Mouse (Mus musculus) erythroid progenitor cell, adult 5-6 weeks (primary cell): Measurements from ENCODE around the gene Atg7. TPM values are rescaled to one million over a fixed set of nuclear protein-coding genes. Genes with fewer than 3 reads are reported as not detected.

Experiments
- ATAC-seq: replicated peaks from 2 replicates; pipeline ENCODE4 v1.8.0; 2016; ENCODE audit warnings: moderate number of reproducible peaks, mild to moderate bottlenecking, moderate TSS enrichment, inconsistent platforms; ENCODE audit not compliant: poor library complexity, low FRiP score, severe bottlenecking
- total RNA-seq, 2 experiments: library from RNA; stranded (forward) in 1 of 2; stranded (reverse) in 1 of 2; fragments of 150-400 nt in 1 of 2; fragments of 186-747, 209-891 nt in 1 of 2; gene quantifications; 2 replicates each; pipeline versions ENCODE4 v1.2.3 to v1.2.4; 2015 to 2017; ENCODE audit warnings: low replicate concordance in 2 of 2

Atg7 gene
- total RNA-seq, 2 experiments from 2014 or later = 19.8 to 23.1 TPM

DNA sequence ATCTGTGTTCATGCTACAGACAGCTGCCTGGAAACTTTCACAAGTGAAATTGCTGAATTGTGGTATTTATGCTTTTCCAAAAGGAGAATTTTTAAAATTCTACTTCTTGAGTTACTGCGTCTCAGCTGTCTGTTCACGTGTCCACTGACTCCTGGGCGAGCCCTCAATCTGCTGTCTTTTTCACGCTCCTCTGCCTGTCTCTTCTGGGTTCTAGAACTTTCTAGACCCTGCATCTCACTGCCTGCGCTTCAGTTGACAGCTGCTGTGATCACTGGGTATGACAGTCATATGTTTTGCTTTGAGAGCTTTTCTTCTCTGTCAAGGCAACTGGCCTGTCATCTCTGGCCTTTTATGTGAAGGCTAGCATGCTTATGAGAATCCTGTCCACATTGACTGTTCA, 132.3 kb downstream of the Atg7 start:
- ATAC-seq = no peak

DNA sequence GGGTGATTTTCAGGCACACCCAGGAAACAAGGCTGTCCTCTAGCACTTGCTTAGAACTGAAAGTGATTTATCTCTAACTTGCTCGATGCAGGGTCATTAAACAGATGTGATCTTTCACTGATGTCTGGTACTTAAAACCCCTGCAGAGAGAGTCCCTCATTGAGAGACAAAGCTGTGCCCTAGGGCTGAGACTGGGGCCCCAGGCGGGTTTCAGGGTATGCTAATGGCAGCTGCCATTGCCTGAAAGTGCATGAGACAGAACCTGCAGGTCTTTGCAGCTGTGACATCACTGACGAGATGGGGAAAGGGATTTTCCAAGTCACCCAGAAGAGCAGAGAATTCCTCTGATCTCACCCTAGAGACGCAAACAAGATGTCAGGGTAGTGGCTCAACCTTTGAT, 135.0 kb downstream of the Atg7 start:
- no peak for ATAC-seq

DNA sequence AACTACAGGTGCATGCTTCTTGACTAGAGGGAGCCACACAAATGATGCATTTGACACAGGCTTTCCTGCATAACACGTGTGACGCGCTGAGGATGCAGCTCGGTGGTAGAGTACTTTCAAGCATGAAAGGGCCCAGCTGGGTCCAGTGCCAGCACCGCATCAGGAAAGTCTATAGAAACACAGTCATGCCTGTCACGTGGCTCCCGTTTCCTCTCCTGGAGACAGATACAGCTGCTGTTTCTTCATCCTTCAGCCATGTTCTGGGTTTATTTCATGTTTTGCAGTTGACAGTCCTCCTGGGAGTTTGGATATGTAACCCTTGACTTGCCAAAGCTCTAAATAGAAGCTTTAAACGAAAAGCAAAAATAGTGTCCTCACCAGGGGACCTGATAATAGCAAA, 135.8 kb downstream of the Atg7 start:
- ATAC-seq = no peak

DNA sequence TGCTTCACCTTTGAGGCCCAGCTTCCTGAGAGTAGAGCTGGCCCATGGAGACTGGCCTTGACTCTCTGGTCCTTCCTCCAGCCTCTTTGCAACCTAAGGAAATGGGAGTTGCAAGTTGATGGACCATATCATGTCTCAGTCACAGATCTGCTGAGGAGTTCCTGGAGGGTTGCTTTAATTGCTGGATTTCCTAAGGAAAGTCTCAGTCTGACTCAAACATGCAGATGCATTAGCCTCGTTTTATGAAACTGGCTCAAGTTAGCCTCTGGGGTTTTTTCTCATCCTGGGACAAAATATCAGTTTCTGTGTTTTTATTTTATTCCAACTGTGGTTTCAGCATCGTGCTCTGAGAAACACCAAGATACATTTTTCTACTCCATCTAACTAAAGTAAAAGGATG, 137.7 kb downstream of the Atg7 start:
- ATAC-seq = no peak

DNA sequence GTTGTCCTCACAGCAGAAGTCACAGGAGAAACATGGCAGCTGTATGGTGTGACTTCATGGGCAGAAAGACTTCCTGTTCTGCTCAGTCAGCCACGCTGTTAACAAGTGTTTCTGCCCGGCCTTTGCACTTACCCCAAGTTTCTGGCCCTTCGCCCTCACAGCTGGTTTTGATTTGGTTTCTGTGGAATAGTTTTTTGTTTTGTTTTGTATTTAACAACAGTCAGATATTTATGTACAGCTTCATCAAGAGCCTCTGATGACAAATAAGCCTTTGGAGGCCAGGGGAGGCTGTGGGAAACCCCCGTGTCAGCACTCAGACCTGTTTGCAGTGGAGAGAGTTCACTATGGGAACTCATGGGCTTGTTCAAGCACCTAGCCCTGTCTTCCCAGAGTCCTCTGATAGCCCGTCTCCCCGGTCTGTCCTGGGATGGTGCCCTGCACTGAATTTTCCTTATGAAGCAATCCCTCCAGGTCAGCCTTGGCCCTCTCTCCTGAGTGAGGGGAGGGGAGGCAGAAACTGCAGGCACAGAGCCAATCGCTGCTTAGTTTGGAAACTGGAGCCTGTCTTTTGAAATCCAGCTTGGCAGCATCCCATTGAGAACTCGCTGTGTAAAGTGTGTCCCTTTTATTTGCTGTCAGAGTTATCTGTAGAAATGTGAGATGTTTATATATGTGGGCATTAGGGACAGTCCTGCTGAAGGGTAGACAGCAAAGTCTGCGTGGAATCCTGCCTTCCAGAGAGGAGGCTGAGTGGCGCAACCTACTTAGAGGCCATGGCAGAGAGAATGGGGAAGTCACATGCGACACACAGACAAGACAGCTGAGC, 138.7 kb downstream of the Atg7 start:
- no peak for ATAC-seq

DNA sequence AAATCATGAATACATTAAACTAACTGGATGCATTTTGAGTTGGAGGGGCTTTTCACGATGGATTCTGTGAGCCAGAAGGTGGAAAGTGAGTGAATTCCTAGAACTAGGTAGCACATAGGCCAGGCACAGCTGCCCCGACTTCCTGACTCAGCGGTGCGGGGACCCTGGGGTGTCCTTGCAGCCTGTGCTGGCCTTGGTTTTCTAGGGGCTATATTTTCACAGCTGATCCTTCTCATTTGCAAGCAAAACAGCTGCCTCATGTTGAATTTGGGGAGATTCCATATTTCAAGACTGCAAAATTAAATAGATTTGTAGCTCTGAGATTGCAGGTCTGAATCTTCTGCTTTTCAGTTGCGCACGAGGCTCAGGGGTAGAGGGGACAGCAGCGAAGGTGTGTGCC, 139.6 kb downstream of the Atg7 start:
- ATAC-seq = no peak

DNA sequence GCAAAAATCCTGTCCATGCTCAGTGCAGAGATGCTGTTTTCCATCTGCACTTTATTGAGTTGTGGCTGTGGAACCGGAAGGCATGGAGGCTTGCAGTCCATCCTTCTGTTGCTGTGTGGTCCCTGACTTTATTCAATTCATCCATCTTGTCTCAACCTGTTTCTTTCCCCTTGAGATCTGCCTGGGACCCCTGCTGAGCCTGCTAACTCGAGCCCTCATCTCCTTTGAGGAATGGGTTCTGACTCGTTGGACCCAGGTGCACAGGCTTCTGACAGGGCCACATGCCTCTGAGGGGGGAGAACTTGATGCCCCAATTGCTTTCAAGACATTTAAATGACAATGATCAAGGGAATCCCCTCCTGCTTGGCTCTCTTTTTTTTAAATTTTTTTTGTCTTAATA, 143.6 kb downstream of the Atg7 start:
- ATAC-seq = no peak

DNA sequence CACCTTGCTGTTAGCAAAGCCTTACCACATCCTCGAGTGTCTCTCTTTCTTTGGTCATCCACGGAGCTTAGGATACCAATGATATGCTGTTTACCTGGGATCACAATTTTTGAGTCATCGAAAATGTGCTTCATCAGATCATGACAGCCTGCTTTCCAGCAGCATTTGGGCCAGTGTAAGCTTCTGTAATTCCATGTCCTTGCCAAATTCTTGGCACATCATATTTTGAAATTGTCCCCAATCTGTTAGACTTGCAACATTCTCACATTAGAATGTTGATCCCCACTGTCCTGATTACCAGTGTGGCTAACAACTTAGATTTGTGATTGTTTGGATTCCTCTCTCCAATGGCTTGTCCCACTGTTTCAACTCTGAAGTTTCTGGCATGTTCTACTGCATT, 144.7 kb downstream of the Atg7 start:
- ATAC-seq = no peak

DNA sequence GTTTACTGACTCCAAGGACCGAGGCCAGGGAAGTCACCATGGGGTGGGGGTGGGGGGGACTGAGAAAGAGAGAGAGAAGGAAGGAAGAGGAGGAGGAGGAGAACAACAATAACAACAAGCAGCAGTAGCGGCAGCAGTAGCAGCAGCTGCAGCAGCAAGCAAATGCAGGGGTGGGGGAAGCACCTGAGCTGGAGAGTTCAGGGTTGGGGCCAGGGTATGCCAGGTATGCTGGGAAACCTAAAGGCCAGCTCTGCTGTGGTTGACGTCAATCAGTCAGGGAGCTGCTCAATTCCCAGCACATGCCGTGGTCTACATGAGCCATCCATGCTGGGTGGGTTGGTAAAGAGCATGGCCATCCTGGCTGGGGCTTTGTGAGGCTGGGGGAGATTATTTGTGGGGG, 145.8 kb downstream of the Atg7 start:
- ATAC-seq = no peak

DNA sequence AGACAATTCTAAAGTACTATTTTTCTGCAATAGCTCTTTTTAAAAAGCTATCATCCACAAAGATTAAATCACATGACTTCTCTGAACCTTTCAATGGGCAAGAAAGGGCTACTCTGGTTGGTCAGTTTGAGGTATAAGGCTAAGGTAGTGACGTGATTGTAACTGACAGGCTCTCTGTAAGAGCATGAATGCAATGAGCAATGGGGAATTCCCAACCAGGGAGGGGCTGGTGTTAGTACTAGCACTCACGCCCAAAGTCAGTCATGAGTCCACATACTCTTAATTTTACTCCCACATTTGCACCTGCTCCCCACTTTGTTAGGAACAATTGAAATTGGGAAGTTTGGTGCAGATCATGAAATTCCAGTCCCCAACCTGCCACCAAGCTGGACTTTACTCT, 147.2 kb downstream of the Atg7 start:
- no peak for ATAC-seq

DNA sequence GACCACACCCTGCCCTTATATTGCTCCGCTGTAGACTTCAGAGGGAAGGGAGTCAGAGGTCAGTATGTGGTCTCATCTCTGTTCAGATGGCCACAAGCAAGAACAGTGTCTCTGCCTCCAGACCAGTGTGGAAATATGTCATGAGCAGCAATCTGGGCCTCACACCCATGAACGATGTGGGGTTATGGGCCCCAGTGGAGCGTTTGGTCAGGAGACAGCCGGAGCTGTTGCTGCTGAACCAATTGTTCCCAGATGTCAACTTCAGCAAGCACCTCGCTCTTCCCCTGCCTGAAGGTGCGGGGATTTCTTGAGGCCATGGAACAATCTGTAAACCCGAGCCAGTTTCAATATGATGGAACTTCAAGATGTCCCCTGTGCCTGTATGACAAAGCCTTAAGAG, 148.0 kb downstream of the Atg7 start:
- no peak for ATAC-seq

DNA sequence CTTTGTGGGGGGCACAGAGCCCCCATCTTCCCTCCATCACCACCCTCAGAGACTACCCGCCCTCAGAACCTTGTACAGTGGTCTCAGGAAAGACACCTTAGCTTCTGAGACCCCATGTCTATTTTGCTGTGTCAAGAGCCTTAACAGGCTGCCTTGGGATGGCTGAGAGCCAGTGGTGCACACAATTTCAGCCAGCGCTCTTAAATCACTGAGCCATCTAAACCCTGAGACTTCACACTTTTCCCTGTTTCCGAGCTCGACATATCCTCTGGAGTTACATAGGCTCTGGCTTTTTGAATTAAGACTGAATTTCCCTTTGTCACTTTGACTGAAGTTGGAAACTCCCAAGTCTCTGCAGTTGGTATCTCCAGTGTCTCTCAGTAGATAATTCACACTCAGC, 148.9 kb downstream of the Atg7 start:
- no peak for ATAC-seq

DNA sequence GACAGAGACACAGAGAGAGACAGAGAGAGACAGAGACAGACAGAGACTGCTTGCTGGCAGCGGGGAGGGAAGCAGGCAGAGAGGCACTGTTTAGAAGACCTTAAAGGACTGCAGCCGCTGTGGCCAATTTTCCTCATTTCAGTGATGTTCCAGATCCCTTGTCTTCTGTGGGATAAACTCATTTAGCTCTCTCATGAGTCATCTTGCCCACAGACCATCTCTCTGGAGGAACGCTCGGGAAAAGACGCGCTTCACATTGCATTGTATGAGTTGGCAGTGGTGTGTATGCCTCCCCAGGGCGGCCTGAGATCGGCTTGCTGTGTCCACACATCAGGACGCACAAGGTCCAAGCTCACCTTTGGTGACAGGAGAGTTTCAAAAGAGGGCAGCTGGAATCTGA, 151.8 kb downstream of the Atg7 start:
- ATAC-seq = no peak

DNA sequence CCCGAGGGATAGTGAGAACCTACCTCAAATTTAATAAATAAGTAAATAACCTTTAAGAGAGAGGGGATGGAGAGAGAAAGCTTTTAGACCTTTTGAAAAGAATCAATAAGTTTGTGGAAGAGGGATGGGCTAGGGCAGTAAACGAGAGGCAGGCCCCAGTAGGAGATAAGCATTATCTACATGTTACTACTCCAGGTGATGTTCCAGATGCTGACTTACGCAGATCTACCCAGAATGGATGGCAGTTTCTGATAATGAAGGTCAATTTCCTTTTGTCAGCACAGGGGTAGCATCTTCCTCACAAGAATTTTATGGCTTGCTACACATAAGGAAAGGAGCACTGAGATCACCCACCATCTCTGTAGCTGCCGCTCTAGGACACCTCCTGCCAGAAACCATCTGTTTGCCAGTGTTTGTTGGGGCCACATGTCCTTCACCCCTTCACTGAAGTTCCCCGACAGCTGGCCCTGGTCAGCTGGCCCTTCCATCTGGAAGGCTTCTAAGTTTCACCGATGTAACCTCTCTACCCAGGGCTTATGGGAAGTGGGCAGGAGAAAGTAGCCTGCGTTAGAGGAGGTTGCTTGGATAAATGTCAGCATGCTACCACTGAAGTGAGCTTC, 152.9 kb downstream of the Atg7 start:
- no peak for ATAC-seq

DNA sequence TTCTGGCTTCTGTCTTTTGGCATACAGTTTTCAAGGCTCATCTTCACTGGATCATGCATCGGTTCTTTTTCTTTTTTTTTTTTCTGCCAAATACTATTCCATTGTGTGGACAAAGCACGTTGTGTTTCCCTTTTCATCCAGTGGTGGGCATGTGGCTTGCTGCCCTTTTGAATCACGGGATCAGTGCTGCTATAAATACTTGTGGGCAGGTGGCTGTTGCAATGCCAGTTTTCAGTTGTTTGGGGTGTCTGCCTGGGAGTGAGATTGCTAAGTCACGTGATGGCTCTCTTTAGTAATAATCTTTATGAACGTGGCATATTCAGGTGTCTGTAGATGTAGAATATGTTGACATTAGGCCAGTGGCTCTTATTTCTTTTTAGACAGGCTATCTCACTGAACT, 155.0 kb downstream of the Atg7 start:
- no peak for ATAC-seq

DNA sequence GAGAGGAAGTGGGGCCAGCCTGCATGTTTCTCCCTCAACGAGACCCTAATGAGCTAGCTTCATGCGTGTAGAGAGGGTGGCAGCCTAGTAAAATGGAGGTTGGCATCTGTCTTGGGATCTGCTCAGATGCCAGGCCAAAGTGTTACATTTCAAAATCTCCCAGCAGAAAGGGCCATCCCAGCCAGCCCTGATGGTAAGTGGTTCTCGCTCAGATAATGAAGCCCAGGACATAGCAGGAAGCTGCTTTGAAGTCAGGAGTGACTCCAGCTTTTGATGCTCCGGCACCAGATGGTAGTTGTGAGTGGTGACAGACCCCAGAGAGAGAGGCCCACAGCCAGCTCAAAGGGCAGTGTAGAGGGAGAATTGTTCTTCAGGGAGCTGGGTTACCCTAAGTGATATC, 155.8 kb downstream of the Atg7 start:
- no peak for ATAC-seq

DNA sequence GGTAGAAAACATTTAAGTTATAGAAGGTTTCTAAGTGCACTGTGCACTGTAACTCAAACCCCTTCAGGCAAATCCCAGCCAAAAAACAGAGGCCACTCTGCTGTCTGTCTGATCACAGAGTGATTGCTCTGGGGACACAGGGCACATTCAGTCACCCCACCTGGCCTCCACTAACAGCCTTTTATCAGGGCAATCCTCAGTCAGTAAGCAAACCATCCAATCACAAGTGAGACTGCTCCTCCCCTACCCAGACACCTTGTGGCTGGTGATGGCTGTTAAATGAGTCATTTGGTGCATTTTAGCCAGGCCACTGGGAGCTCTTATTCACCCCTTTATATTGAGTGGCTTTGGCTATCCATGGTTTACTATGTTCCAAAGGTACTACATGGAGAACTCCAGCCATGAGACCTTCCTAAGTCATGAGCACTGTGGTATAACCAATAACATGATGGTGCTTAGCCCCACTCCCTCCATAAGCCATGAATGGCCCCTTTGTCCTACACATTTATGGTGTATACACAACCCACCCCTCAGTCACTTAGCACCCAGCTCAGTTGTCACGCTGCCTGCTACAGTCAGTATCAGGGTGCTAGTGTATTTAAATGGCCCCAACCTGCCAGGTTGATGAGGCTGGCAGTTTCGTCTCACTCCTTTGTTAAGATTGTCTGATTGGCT, 157.5 kb downstream of the Atg7 start:
- no peak for ATAC-seq

DNA sequence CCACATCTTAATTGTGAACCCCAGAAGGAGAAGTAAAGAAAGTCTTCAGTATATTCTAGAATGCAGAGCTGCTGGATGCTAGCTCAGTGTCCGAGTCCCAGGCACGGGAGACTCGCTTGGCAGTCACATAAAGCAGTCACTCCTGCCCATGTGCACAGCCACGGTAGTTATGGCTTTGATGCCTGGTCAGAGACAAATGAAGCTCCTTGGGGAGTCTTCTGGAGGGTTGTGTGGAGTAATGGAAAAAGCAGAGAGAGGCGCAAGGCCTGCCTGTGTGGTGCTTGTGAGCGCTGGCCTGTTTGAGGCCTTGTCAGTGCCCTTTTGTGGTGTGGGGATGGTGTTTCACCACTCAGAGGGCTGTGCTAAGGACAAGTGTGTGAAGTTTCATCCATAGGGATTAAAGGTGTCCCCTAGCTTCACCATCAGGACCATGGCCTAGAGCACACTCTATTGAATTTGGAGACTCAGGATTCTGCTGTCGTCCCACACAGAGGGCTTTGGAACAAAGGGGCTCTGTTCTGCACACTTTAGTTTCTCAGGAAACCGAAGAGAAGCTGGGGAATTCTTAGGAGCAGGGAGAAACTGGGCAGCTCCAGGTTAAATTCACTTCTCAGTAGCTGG, 161.1 kb downstream of the Atg7 start:
- no peak for ATAC-seq

DNA sequence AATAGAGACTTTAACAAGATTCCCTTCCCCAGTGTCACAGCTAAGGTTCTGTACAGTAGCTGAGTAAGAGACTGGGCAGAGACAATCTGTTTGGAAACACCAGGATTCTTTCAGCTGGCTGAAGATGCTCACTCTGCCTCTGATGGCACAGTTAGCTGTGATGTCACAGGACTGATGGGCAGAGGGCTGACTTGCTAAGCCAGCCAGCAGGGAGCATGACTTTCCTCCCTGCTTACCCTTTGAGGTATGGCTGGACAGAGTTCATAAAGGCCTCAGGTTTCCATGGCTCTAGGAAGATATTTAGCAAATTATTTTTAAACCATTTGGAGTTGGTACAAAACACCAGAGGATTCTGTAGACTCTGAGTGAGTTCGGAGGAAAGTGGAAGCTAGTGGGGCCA, 162.0 kb downstream of the Atg7 start:
- ATAC-seq = no peak

DNA sequence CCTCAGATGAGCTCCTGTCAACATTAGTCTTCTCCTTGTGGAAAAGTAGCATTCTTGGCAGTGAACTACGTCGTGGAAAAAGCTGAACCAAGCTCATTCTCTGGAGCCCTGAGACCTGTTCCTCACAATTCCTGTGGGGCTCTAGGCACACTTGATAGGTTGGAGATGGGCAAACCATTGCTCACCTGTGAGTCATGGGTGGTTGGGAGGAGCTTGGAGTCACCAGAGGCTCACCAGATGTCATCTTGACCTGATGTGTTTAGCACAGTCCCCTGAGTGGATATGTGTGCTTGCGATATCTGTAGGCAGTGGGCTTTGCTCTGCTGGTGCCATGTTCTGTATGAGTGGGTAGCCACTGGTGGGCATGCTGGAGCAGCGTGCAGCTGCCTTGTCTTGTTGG, 163.0 kb downstream of the Atg7 start:
- ATAC-seq = no peak

DNA sequence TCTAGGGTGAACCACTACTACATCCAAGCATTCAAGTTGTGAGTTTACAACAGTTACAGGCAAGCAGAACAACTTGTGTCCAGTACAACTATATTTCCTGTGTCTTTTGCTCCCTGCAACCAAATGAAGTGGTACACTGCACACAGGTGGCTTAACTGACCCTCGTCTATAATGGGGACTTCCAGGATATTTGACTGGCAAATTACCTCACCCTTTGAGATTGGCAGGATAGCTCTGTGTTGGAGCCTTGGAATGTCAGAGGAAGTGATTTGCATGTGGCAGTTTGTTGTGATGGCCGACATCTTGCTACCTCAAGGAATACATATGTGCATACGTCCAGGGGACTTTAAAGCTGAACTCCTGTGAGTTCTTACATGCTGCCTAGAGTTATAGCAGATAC, 164.6 kb downstream of the Atg7 start:
- no peak for ATAC-seq
